Mouse (Mus musculus): ENCODE data around the gene Slc38a6. TPM values are rescaled to one million over a fixed set of nuclear protein-coding genes. Genes with fewer than 3 reads are reported as not detected.
A peak's percentile ranks its signal among the peaks of the same experiment; 100 is the strongest.

The Slc38a6 gene
- total and polyA plus RNA-seq, 3 experiments, result 3.1 to 6.1 TPM; not detected in 1

DNA sequence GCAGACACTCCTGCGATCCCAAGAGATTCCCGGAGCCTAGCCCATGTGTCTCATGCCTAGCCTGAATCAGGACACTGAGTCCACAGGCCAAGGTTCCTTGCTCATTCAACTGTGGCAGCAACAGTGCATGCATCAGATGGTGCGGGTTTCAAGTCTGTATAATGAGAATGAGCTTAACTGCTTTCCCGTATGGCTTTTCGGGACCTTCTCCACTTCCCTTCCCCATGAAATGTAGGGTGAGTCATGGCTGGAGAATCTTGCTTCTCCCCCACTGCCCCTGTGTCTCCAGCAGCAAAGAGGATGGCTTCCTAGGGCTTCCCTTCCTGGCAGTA lies 96.6 kb downstream of the Slc38a6 start:
- Histone ChIP-seq H3K79me2 (ENCODE audit: control insufficient read depth, insufficient read depth, low read length, poor library complexity) (no peaks in the 10 kb centered on the region), H3K27ac (ENCODE audit: control insufficient read depth, low read depth, low read length) (no peak overlapping the region), H3K27me3 (ENCODE audit: control insufficient read depth in 1 of 2, insufficient read depth in 2 of 2, low read length in 2 of 2) (no peaks in the 10 kb centered on the region), H3K4me3 (ENCODE audit: control insufficient read depth in 1 of 2, insufficient read depth in 1 of 2, low read depth in 2 of 2, low read length in 2 of 2) (no peak overlapping the region), H3K4me1 (ENCODE audit: control insufficient read depth in 1 of 2, insufficient read depth in 2 of 2, low read length in 2 of 2) (peaks cover 14 to 16% of the 10 kb centered on the region in 2 experiments), H3K36me3 (ENCODE audit: control insufficient read depth in 1 of 2, insufficient read depth in 2 of 2, low read length in 2 of 2) (peaks cover 0 to 8% of the 10 kb centered on the region in 2 experiments; a peak in 2 of 4 replicates), H3K9me3 (replicated peaks; ENCODE audit: insufficient read depth, low read length) (no peaks in the 10 kb centered on the region), H3K9ac (ENCODE audit: control insufficient read depth, low read depth, low read length, poor library complexity, severe bottlenecking) (no peak overlapping the region)
- DNase-seq (ENCODE audit: low read depth, low spot score), result no peak
- no peak for TF ChIP-seq CHD1 (IDR thresholded peaks at IDR 0.05; ENCODE audit: low read depth, low read length)

DNA sequence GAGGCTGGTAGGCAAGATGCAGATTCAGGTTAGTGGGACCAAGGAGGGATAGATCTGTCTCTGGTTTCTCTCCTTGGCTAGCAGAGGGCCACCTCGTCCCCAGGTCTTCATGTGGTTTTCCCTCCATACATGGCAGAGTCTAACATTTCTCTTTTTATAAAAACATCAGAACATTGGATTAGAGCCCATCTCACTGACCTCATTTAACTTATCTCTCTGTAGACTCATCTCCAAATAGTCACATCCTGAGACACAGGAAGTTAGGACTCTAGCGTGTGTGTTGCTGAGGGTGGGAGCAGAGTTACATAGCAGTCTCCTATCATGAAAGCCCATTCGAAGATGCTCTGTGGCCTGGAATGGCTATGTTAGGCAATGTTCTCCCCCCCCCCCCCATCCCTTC lies 97.3 kb downstream of the Slc38a6 start:
- no peak overlapping the region for H3K9ac ChIP-seq (ENCODE audit: control insufficient read depth, low read depth, low read length, poor library complexity, severe bottlenecking)
- H3K4me3 ChIP-seq (ENCODE audit: control insufficient read depth in 1 of 2, insufficient read depth in 1 of 2, low read depth in 2 of 2, low read length in 2 of 2), result no peak overlapping the region
- H3K79me2 ChIP-seq (ENCODE audit: control insufficient read depth, insufficient read depth, low read length, poor library complexity), result no peaks in the 10 kb centered on the region
- H3K27me3 ChIP-seq (ENCODE audit: control insufficient read depth in 1 of 2, insufficient read depth in 2 of 2, low read length in 2 of 2), result no peaks in the 10 kb centered on the region
- peaks cover 0 to 8% of the 10 kb centered on the region in 2 experiments; a peak in 2 of 4 replicates for H3K36me3 ChIP-seq (ENCODE audit: control insufficient read depth in 1 of 2, insufficient read depth in 2 of 2, low read length in 2 of 2)
- H3K27ac ChIP-seq (ENCODE audit: control insufficient read depth, low read depth, low read length), result peak overlapping the region; percentile 31; the same call in 1 of the 2 replicates
- no peaks in the 10 kb centered on the region for H3K9me3 ChIP-seq (replicated peaks; ENCODE audit: insufficient read depth, low read length)
- TF ChIP-seq TAL1 (IDR thresholded peaks at IDR 0.05; ENCODE audit: low read length) (no peak), TCF12 (IDR thresholded peaks at IDR 0.05; ENCODE audit: low read depth, low read length) (no peak), E2F4 (IDR thresholded peaks at IDR 0.05; ENCODE audit: borderline replicate concordance, low read depth, low read length) (no peak), POLR2AphosphoS2 (IDR thresholded peaks at IDR 0.05; ENCODE audit: low read length) (no peak), ELF1 (IDR thresholded peaks at IDR 0.05; ENCODE audit: low read depth, low read length) (no peak), USF2 (IDR thresholded peaks at IDR 0.05; ENCODE audit: borderline replicate concordance in 1 of 2, insufficient read depth in 1 of 2, low read depth in 1 of 2, low read length in 2 of 2) (no peak), SIN3A (IDR thresholded peaks at IDR 0.05; ENCODE audit: low read length) (no peak), CHD2 (IDR thresholded peaks at IDR 0.05; ENCODE audit: low read length) (no peak), CTCF (IDR thresholded peaks at IDR 0.05 in 2 of 3, conservative IDR thresholded peaks at IDR 0.05 in 1 of 3; ENCODE audit: control insufficient read depth in 1 of 3, insufficient read depth in 1 of 3, low read depth in 2 of 3, low read length in 3 of 3, poor library complexity in 1 of 3, severe bottlenecking in 1 of 3) (no peak), ETS1 (IDR thresholded peaks at IDR 0.05; ENCODE audit: low read depth, low read length) (no peak)
- peaks cover 14 to 16% of the 10 kb centered on the region in 2 experiments for H3K4me1 ChIP-seq (ENCODE audit: control insufficient read depth in 1 of 2, insufficient read depth in 2 of 2, low read length in 2 of 2)
- DNase-seq (ENCODE audit: low read depth, low spot score), result peak; percentile 44

DNA sequence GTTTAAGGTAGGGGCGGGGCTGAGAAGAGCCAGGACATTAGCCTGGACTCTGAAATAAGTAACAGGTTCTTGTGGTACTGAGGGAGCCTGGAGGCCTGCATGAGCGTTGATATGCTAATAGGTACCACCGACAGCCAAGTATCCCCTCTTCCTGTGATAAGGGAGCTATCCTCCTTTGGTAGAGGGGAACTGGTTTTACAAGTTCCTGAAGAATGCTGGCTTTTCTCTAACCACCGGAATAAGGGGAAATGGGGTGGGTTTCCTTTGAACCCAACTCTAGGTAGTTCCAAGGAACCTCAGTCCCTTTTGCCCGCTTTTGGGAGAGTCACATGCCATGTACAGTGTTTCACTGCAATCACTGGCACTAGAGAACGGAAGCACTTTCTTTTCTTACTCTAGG lies 98.2 kb downstream of the Slc38a6 start:
- DNase-seq (ENCODE audit: low read depth, low spot score), result peak; percentile 54
- Histone ChIP-seq H3K9ac (ENCODE audit: control insufficient read depth, low read depth, low read length, poor library complexity, severe bottlenecking) (no peak overlapping the region), H3K9me3 (replicated peaks; ENCODE audit: insufficient read depth, low read length) (no peaks in the 10 kb centered on the region), H3K36me3 (ENCODE audit: control insufficient read depth in 1 of 2, insufficient read depth in 2 of 2, low read length in 2 of 2) (peaks cover 0 to 8% of the 10 kb centered on the region in 2 experiments; a peak in 2 of 4 replicates), H3K4me3 (ENCODE audit: control insufficient read depth in 1 of 2, insufficient read depth in 1 of 2, low read depth in 2 of 2, low read length in 2 of 2) (peak overlapping the region in 1 of 2 experiments; percentile 28; a peak in 1 of 4 replicates), H3K4me1 (ENCODE audit: control insufficient read depth in 1 of 2, insufficient read depth in 2 of 2, low read length in 2 of 2) (peaks cover 14 to 16% of the 10 kb centered on the region in 2 experiments), H3K27me3 (ENCODE audit: control insufficient read depth in 1 of 2, insufficient read depth in 2 of 2, low read length in 2 of 2) (no peaks in the 10 kb centered on the region), H3K27ac (ENCODE audit: control insufficient read depth, low read depth, low read length) (no peak overlapping the region), H3K79me2 (ENCODE audit: control insufficient read depth, insufficient read depth, low read length, poor library complexity) (no peaks in the 10 kb centered on the region)
- peak; percentile 58 for TF ChIP-seq GATA1 (IDR thresholded peaks at IDR 0.05; ENCODE audit: low read depth, low read length)
- TF ChIP-seq TCF12 (IDR thresholded peaks at IDR 0.05; ENCODE audit: low read depth, low read length), result peak; percentile 19; the same call in 1 of the 2 replicates
- peak in 1 of 2 experiments; percentile 56; a peak in 3 of 4 replicates for TF ChIP-seq EP300 (IDR thresholded peaks at IDR 0.05; ENCODE audit: low read depth in 1 of 2, low read length in 2 of 2)
- no peak for TF ChIP-seq USF1 (IDR thresholded peaks at IDR 0.05; ENCODE audit: low read depth, low read length)
- TF ChIP-seq POLR2AphosphoS2 (IDR thresholded peaks at IDR 0.05; ENCODE audit: low read length), result no peak
- TF ChIP-seq ELF1 (IDR thresholded peaks at IDR 0.05; ENCODE audit: low read depth, low read length), result no peak
- TF ChIP-seq POLR2A (IDR thresholded peaks at IDR 0.05; ENCODE audit: control insufficient read depth in 1 of 2, insufficient read depth in 1 of 2, low read depth in 1 of 2, low read length in 2 of 2, poor library complexity in 1 of 2), result no peak
- no peak for TF ChIP-seq POLR2AphosphoS5 (IDR thresholded peaks at IDR 0.05; ENCODE audit: borderline replicate concordance, low read depth, low read length)
- TF ChIP-seq MYB (IDR thresholded peaks at IDR 0.05; ENCODE audit: low read depth, low read length), result no peak
